Mouse (Mus musculus) midbrain, embryonic 14.5 days (tissue): ENCODE results near the gene Myocos. TPM values are rescaled to one million over a fixed set of nuclear protein-coding genes. Genes with fewer than 3 reads are reported as not detected.
"Not testable (repeated sequence)": the region's sequence is repeated elsewhere in the genome, so short reads cannot be mapped to it uniquely, and the experiment has no call there.

Experiments used
- ATAC-seq: fragments of 200-750 bp; cut with Nextera tagmentation; 2 replicates; pipeline ENCODE4 v1.8.0; 2017; ENCODE audit warnings: moderate number of reproducible peaks, moderate library complexity; ENCODE audit not compliant: low FRiP score, low TSS enrichment
- DNase-seq: peaks from one replicate; pipeline ENCODE4 v3.0.0-alpha.2; 2015
- H3K27ac ChIP-seq: fragments of 300-500 bp; sonication (generic); replicated peaks from 2 replicates; pipeline ENCODE4 v1.5.1; 2014; ENCODE audit warnings: mild to moderate bottlenecking, low read depth, low read length, moderate library complexity
- H3K27me3 ChIP-seq: fragments of 300-500 bp; sonication (generic); 2 replicates; pipeline ENCODE4 v1.6.1; 2014; ENCODE audit warnings: low read length, control low read depth, mixed read lengths; ENCODE audit not compliant: control insufficient read depth, insufficient read depth
- H3K36me3 ChIP-seq: fragments of 300-500 bp; sonication (generic); 2 replicates; pipeline ENCODE4 v1.6.1; 2014; ENCODE audit warnings: low read length, control low read depth; ENCODE audit not compliant: control insufficient read depth, insufficient read depth
- H3K4me1 ChIP-seq: fragments of 300-500 bp; sonication (generic); 2 replicates; pipeline ENCODE4 v1.6.1; 2014; ENCODE audit warnings: mild to moderate bottlenecking, antibody characterized with exemption, low read length, control low read depth; ENCODE audit not compliant: control insufficient read depth, insufficient read depth
- H3K4me2 ChIP-seq: fragments of 300-500 bp; sonication (generic); 2 replicates; pipeline ENCODE4 v1.6.1; 2014; ENCODE audit warnings: mild to moderate bottlenecking, low read length, moderate library complexity
- H3K4me3 ChIP-seq: fragments of 300-500 bp; sonication (generic); replicated peaks from 2 replicates; pipeline ENCODE4 v1.5.1; 2014; ENCODE audit warnings: low read depth, low read length
- H3K9ac ChIP-seq: fragments of 300-500 bp; sonication (generic); replicated peaks from 2 replicates; pipeline ENCODE4 v1.6.1; 2014; ENCODE audit warnings: mild to moderate bottlenecking, low read length, moderate library complexity
- H3K9me3 ChIP-seq: fragments of 300-500 bp; sonication (generic); 2 replicates; pipeline ENCODE4 v1.6.1; 2016; ENCODE audit warnings: low read length, control low read depth, mixed read lengths; ENCODE audit not compliant: control insufficient read depth
- WGBS: fragments of 180-500 bp; shearing (Covaris S2); extraction: QIAGEN DNeasy Blood & Tissue Kit; methylation state at CpG from one replicate; pipeline ENCODE4 v1.1.7; 2014; 5-methylcytosine and 5-hydroxymethylcytosine counted together
- polyA plus RNA-seq: library from polyadenylated mRNA; unstranded; fragments of >200 nt; fragmentation: Nextera tagmentation; extraction: Ambion mirVana; gene quantifications from 2 replicates; pipeline ENCODE4 v1.2.1, GENCODE M21; 2014

Gene Myocos
- polyA plus RNA-seq, 1 experiment from 2014 or later = not detected

GRCm38 (mm10) chr1:162627821-162628220, 30.2 kb downstream of the Myocos start:
- not testable (repeated sequence) for H3K4me1 ChIP-seq, H3K9me3 ChIP-seq, H3K36me3 ChIP-seq, ATAC-seq, H3K27ac ChIP-seq, H3K27me3 ChIP-seq, H3K9ac ChIP-seq, DNase-seq, H3K4me3 ChIP-seq, H3K4me2 ChIP-seq
- whole genome bisulfite sequencing = 90% methylated on average over 4 of the region's 4 CpGs

GRCm38 (mm10) chr1:162625229-162625628, 32.8 kb downstream of the Myocos start:
- H3K4me1 ChIP-seq = no peaks in the 10 kb centered on the region
- H3K9me3 ChIP-seq = no peaks in the 10 kb centered on the region
- H3K9ac ChIP-seq = no peak overlapping the region
- WGBS = 64% methylated on average over 7 of the region's 7 CpGs
- ATAC-seq = no peak
- H3K4me2 ChIP-seq = no peak overlapping the region
- H3K36me3 ChIP-seq = no peaks in the 10 kb centered on the region
- no peak for DNase-seq
- H3K27ac ChIP-seq = no peak overlapping the region
- H3K4me3 ChIP-seq = no peak overlapping the region
- no peaks in the 10 kb centered on the region for H3K27me3 ChIP-seq

DNA sequence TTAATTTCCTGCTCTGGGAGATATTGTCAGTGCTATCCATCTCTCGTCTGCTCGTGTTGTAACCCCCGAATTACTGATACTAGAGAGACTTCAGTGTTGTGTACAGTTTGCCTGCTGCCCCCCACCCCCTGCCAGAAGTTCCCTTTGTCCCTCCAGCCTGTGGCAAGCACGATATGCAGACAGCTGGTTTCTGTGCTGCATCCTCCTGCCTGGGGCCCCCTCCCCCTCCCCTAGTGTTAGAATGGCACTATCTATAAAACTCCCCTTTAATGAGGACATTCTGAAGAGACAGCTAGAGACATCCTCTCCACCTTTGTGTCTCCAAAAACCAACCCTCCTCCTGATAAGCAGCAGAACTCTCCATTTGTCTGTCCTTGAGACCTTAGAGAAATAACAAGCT, 34.1 kb downstream of the Myocos start:
- Histone ChIP-seq H3K4me3 (no peak overlapping the region), H3K27me3 (no peaks in the 10 kb centered on the region), H3K9me3 (no peaks in the 10 kb centered on the region), H3K9ac (no peak overlapping the region), H3K4me1 (no peaks in the 10 kb centered on the region), H3K4me2 (no peak overlapping the region), H3K36me3 (no peaks in the 10 kb centered on the region), H3K27ac (no peak overlapping the region)
- ATAC-seq = no peak
- DNase-seq = no peak
- 49% methylated on average over 4 of the region's 4 CpGs for WGBS

DNA sequence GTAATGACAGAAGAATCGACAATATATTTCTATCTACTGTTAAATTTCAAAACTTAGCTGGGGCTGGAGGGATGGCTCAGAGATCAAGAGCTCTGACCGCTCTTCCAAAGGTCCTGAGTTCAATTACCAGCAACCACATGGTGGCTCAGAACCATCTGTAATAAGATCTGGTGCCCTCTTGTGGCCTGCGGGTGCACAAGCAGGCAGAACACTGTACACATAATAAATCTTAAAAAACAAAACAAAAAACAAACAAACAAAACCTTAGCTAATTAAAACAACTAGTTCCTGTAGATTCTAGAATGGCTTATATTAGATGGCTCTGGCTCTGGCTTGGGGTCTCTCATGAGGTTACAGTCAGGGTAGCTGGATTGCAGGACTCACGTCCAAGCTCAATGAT, 37.5 kb downstream of the Myocos start:
- ATAC-seq (no peak), DNase-seq (no peak)
- WGBS = 68% methylated on average over 4 of the region's 4 CpGs
- no peak overlapping the region for H3K9ac ChIP-seq
- no peaks in the 10 kb centered on the region for H3K9me3 ChIP-seq
- no peak overlapping the region for H3K4me2 ChIP-seq
- H3K4me3 ChIP-seq = no peak overlapping the region
- H3K36me3 ChIP-seq = no peaks in the 10 kb centered on the region
- no peaks in the 10 kb centered on the region for H3K4me1 ChIP-seq
- H3K27me3 ChIP-seq = no peaks in the 10 kb centered on the region
- H3K27ac ChIP-seq = no peak overlapping the region

- H3K36me3 ChIP-seq = no peaks in the 10 kb centered on the region
- DNase-seq (peak; percentile 76), ATAC-seq (peak; percentile 90)
- H3K4me2 ChIP-seq = no peak overlapping the region
- H3K4me3 ChIP-seq = no peak overlapping the region
- H3K27ac ChIP-seq = no peak overlapping the region
- 81% methylated on average over 1 of the region's 1 CpGs for WGBS
- H3K4me1 ChIP-seq = no peaks in the 10 kb centered on the region
- H3K9ac ChIP-seq = no peak overlapping the region
- no peaks in the 10 kb centered on the region for H3K9me3 ChIP-seq
- H3K27me3 ChIP-seq = no peaks in the 10 kb centered on the region
These were observed 42.5 kb downstream of the Myocos start for GRCm38 (mm10) chr1:162615511-162615910.

GRCm38 (mm10) chr1:162611191-162611590, 46.8 kb downstream of the Myocos start:
- no peaks in the 10 kb centered on the region; the same call in 1 of the 2 replicates for H3K4me1 ChIP-seq
- no peaks in the 10 kb centered on the region for H3K9me3 ChIP-seq
- H3K27me3 ChIP-seq = no peaks in the 10 kb centered on the region
- H3K4me2 ChIP-seq = no peak overlapping the region
- no peak for ATAC-seq
- H3K9ac ChIP-seq = no peak overlapping the region
- H3K36me3 ChIP-seq = no peaks in the 10 kb centered on the region
- DNase-seq = peak; percentile 26
- H3K4me3 ChIP-seq = no peak overlapping the region
- no peak overlapping the region for H3K27ac ChIP-seq
- WGBS = 40% methylated on average over 4 of the region's 4 CpGs

- ATAC-seq (peak; percentile 59; the same call in 1 of the 2 replicates), DNase-seq (peak; percentile 53)
- Histone ChIP-seq H3K27me3 (no peaks in the 10 kb centered on the region), H3K9ac (no peak overlapping the region), H3K4me1 (no peaks in the 10 kb centered on the region; the same call in 1 of the 2 replicates), H3K4me2 (no peak overlapping the region), H3K9me3 (no peaks in the 10 kb centered on the region), H3K36me3 (no peaks in the 10 kb centered on the region), H3K27ac (no peak overlapping the region), H3K4me3 (no peak overlapping the region)
- WGBS = 23% methylated on average over 9 of the region's 9 CpGs
These were observed 48.3 kb downstream of the Myocos start for GRCm38 (mm10) chr1:162609633-162610250.

DNA sequence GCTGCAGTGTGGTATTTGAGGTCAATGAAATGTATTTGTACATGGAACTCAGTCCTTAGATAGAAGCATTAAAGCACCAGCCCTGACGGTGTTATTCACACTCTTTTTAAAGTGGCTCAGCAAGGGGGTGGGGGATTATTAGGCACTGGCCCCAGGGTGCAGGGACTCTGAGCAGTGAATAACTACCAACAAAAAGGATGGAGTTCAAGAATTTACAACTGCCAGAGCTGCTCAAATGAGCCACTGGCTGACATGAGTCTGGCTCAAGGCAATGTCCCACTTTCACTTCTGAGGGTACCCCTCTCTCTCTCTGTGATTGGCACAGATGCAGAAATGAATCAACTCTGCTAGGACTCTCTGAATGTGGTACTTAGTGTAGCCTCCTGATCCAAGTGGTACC, 49.9 kb downstream of the Myocos start:
- Histone ChIP-seq H3K27me3 (no peaks in the 10 kb centered on the region), H3K4me2 (no peak overlapping the region), H3K9ac (no peak overlapping the region), H3K36me3 (no peaks in the 10 kb centered on the region), H3K27ac (no peak overlapping the region), H3K4me1 (no peaks in the 10 kb centered on the region; the same call in 1 of the 2 replicates), H3K9me3 (no peaks in the 10 kb centered on the region), H3K4me3 (no peak overlapping the region)
- no peak for ATAC-seq
- 7% methylated on average over 1 of the region's 1 CpGs for WGBS
- DNase-seq = no peak

DNA sequence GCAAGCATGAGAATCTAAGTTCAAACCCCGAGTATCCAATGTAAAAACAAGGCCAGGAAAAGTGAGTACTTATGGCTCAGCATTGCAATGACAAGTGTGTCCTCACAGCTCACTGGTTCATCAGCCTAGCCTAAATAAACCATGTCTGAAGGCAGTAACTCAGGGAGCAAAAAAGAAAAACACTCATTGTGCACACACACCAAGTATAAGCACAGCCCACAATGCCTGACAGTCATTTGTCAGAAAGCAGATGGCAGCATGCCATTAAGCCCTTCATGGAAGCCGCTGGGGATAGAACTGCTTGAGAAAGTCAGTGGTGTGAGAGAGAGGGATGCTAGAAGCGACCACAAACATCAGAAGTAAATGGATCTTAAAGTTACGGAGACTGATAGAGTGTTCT, 56.7 kb downstream of the Myocos start:
- WGBS = 61% methylated on average over 4 of the region's 4 CpGs
- Histone ChIP-seq H3K27me3 (no peaks in the 10 kb centered on the region), H3K4me1 (no peaks in the 10 kb centered on the region), H3K36me3 (peaks cover 17% of the 10 kb centered on the region), H3K9me3 (no peaks in the 10 kb centered on the region), H3K4me2 (no peak overlapping the region), H3K4me3 (no peak overlapping the region), H3K9ac (no peak overlapping the region), H3K27ac (no peak overlapping the region)
- DNase-seq (peak; percentile 61), ATAC-seq (no peak)
